Mouse (Mus musculus) heart, embryonic 11.5 days (tissue): ENCODE results near the gene Srgap3. TPM values are rescaled to one million over a fixed set of nuclear protein-coding genes. Genes with fewer than 3 reads are reported as not detected.
A peak's percentile ranks its signal among the peaks of the same experiment; 100 is the strongest.
"Not testable (repeated sequence)": the region's sequence is repeated elsewhere in the genome, so short reads cannot be mapped to it uniquely, and the experiment has no call there.

Experiments
- ATAC-seq: fragments of 200-750 bp; cut with Nextera tagmentation; replicated peaks from 2 replicates; pipeline ENCODE4 v1.8.0; 2017; ENCODE audit warnings: moderate library complexity; ENCODE audit not compliant: insufficient number of reproducible peaks, low FRiP score, low TSS enrichment
- H3K27ac ChIP-seq: fragments of 300-500 bp; sonication (generic); 2 replicates; pipeline ENCODE4 v1.5.1; 2014; ENCODE audit warnings: mild to moderate bottlenecking, low read depth, low read length
- H3K27me3 ChIP-seq: fragments of 300-500 bp; sonication (generic); 2 replicates; pipeline ENCODE4 v1.6.1; 2014; ENCODE audit warnings: mild to moderate bottlenecking, low read length, mixed read lengths; ENCODE audit not compliant: control insufficient read depth, insufficient read depth
- H3K36me3 ChIP-seq: fragments of 300-500 bp; sonication (generic); 2 replicates; pipeline ENCODE4 v1.6.1; 2014; ENCODE audit warnings: mild to moderate bottlenecking, low read length, moderate library complexity, mixed read lengths; ENCODE audit not compliant: control insufficient read depth, insufficient read depth
- H3K4me1 ChIP-seq: fragments of 300-500 bp; sonication (generic); 2 replicates; pipeline ENCODE4 v1.6.1; 2014; ENCODE audit warnings: low read length; ENCODE audit not compliant: control insufficient read depth, insufficient read depth
- H3K4me2 ChIP-seq: fragments of 300-500 bp; sonication (generic); 2 replicates; pipeline ENCODE4 v1.6.1; 2014; ENCODE audit warnings: mild to moderate bottlenecking, moderate library complexity
- H3K4me3 ChIP-seq: fragments of 300-500 bp; sonication (generic); 2 replicates; pipeline ENCODE4 v1.5.1; 2014; ENCODE audit warnings: low read depth, low read length
- H3K9ac ChIP-seq: fragments of 300-500 bp; sonication (generic); 2 replicates; pipeline ENCODE4 v1.6.1; 2014; ENCODE audit warnings: mild to moderate bottlenecking, low read depth, low read length, moderate library complexity
- H3K9me3 ChIP-seq: fragments of 300-500 bp; sonication (generic); replicated peaks from 2 replicates; pipeline ENCODE4 v1.6.1; 2016; ENCODE audit warnings: low read length; ENCODE audit not compliant: control insufficient read depth
- WGBS: fragments of 180-500 bp; shearing (Covaris S2); extraction: QIAGEN DNeasy Blood & Tissue Kit; methylation state at CpG from one replicate; pipeline ENCODE4 v1.1.7; 2014; ENCODE audit not compliant: insufficient replicate concordance; 5-methylcytosine and 5-hydroxymethylcytosine counted together
- polyA plus RNA-seq: library from polyadenylated mRNA; unstranded; fragments of >200 nt; fragmentation: Nextera tagmentation; extraction: Ambion mirVana; gene quantifications from 2 replicates; pipeline ENCODE4 v1.2.1, GENCODE M21; 2014

The Srgap3 gene
- polyA plus RNA-seq, 1 experiment from 2014 or later = 1.2 TPM

GRCm38 (mm10) chr6:112713951-112714350 lies 233.1 kb downstream of the Srgap3 start:
- 69% methylated on average over 3 of the region's 3 CpGs for WGBS
- H3K4me3 ChIP-seq = no peak overlapping the region
- H3K27me3 ChIP-seq = no peaks in the 10 kb centered on the region
- H3K9me3 ChIP-seq = no peaks in the 10 kb centered on the region
- H3K4me2 ChIP-seq = no peak overlapping the region
- no peaks in the 10 kb centered on the region for H3K36me3 ChIP-seq
- no peaks in the 10 kb centered on the region for H3K4me1 ChIP-seq
- H3K27ac ChIP-seq = no peak overlapping the region
- ATAC-seq = no peak
- H3K9ac ChIP-seq = no peak overlapping the region

GRCm38 (mm10) chr6:112702296-112702695 lies 244.8 kb downstream of the Srgap3 start:
- not testable (repeated sequence) for ATAC-seq, H3K27ac ChIP-seq, H3K4me2 ChIP-seq, H3K36me3 ChIP-seq, H3K27me3 ChIP-seq, H3K9ac ChIP-seq, H3K4me1 ChIP-seq, H3K4me3 ChIP-seq, H3K9me3 ChIP-seq
- WGBS = 77% methylated on average over 4 of the region's 4 CpGs

DNA sequence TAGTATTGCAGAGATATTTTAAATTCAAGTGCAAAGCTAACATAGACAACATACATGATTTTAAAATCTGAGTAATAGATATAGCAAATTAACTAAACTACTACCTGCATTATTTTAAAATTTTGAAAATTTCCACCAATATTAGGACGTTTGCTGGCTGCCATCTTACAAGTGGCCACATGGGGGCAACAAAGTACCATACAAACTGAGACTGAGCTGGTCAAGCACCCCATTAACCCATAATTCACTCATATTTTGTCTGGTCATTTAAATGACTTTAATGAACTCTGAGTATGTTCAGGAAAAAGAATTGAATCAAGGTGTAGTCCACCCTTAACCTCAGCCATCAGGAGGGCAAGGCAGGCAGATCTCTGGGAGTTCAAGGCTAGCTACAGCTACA lies 246.7 kb downstream of the Srgap3 start:
- Histone ChIP-seq H3K9me3 (no peaks in the 10 kb centered on the region), H3K36me3 (no peaks in the 10 kb centered on the region), H3K4me1 (peaks cover 3% of the 10 kb centered on the region; the same call in 1 of the 2 replicates), H3K4me3 (no peak overlapping the region), H3K27ac (no peak overlapping the region), H3K4me2 (no peak overlapping the region), H3K27me3 (0 out of 2 replicates have a peak, but pooled peaks cover 6% of the 10 kb centered on the region), H3K9ac (no peak overlapping the region)
- ATAC-seq = no peak
- 0% methylated on average over 1 of the region's 1 CpGs for WGBS

DNA sequence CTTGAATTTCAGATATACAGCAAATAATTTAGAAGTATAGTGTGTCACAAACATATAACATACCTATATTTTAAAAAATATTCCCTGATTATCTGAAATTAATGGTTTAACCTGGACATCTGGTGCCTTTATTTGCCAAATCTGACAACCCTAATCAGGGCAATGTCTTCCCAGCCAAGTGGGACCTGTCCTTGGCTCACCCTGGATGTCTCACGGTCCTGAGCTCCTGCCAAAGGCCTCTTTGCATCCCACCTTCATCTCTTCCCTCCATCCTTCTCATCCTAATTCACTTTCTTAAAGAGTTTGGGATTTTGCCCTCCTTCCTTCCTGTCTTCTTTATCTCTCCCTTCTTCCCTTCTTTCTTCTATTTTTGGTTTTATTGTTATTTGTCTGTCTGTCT lies 248.0 kb downstream of the Srgap3 start:
- peaks cover 3% of the 10 kb centered on the region; the same call in 1 of the 2 replicates for H3K4me1 ChIP-seq
- no peak overlapping the region for H3K4me3 ChIP-seq
- H3K27ac ChIP-seq = no peak overlapping the region
- H3K27me3 ChIP-seq = 0 out of 2 replicates have a peak, but pooled peaks cover 6% of the 10 kb centered on the region
- no peak for ATAC-seq
- no peak overlapping the region for H3K4me2 ChIP-seq
- no peaks in the 10 kb centered on the region for H3K36me3 ChIP-seq
- H3K9me3 ChIP-seq = no peaks in the 10 kb centered on the region
- 54% methylated on average over 1 of the region's 1 CpGs for WGBS
- no peak overlapping the region for H3K9ac ChIP-seq

GRCm38 (mm10) chr6:112696056-112696950 lies 250.8 kb downstream of the Srgap3 start, which contains the start of gene Rad18:
Gene Rad18 (minus strand): TSS chr6:112696686.
- Histone ChIP-seq H3K4me1 (peaks cover 3% of the 10 kb centered on the region; the same call in 1 of the 2 replicates), H3K9me3 (no peaks in the 10 kb centered on the region), H3K27ac (peak within 1 kb of the TSS; percentile 62; the same call in 1 of the 2 replicates), H3K36me3 (no peaks in the 10 kb centered on the region), H3K4me3 (peak within 1 kb of the TSS; percentile 77), H3K27me3 (0 out of 2 replicates have a peak, but pooled peaks cover 6% of the 10 kb centered on the region), H3K9ac (peak within 1 kb of the TSS; percentile 91), H3K4me2 (peak within 1 kb of the TSS; percentile 67)
- under 1% methylated on average over 77 of the region's 77 CpGs for WGBS
- peak; percentile 93 for ATAC-seq

DNA sequence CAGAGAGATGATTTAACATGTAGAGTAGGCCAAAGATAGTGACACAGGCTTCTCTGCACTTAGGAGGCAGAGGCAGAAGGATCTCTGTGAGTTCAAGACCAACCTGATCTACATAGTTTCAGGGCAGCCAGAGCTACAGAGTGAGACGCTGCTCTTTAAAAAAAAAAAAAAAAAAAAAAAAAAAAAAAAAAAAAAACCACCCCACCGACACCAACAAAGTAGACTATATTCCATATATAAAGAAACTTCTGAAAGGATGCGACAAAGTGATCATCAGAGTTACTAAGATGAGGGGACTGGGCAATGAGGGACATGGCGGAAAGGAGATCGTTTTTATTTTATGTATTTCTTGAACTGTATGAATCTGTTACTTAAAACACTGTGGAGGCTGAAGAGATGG lies 252.6 kb downstream of the Srgap3 start:
- no peak overlapping the region for H3K27ac ChIP-seq
- H3K9ac ChIP-seq = no peak overlapping the region
- ATAC-seq = no peak
- H3K27me3 ChIP-seq = 0 out of 2 replicates have a peak, but pooled peaks cover 6% of the 10 kb centered on the region
- 95% methylated on average over 5 of the region's 5 CpGs for WGBS
- no peaks in the 10 kb centered on the region for H3K9me3 ChIP-seq
- no peak overlapping the region for H3K4me3 ChIP-seq
- peaks cover 3% of the 10 kb centered on the region; the same call in 1 of the 2 replicates for H3K4me1 ChIP-seq
- H3K36me3 ChIP-seq = no peaks in the 10 kb centered on the region
- H3K4me2 ChIP-seq = no peak overlapping the region

GRCm38 (mm10) chr6:112691523-112691922 lies 255.5 kb downstream of the Srgap3 start:
- H3K4me1 ChIP-seq = peaks cover 3% of the 10 kb centered on the region; the same call in 1 of the 2 replicates
- H3K27me3 ChIP-seq = no peaks in the 10 kb centered on the region
- no peak overlapping the region for H3K4me2 ChIP-seq
- ATAC-seq = no peak
- H3K4me3 ChIP-seq = no peak overlapping the region
- no peak overlapping the region for H3K9ac ChIP-seq
- H3K36me3 ChIP-seq = no peaks in the 10 kb centered on the region
- no peak overlapping the region for H3K27ac ChIP-seq
- H3K9me3 ChIP-seq = no peaks in the 10 kb centered on the region
- 91% methylated on average over 1 of the region's 1 CpGs for WGBS

GRCm38 (mm10) chr6:112688033-112688432 lies 259.0 kb downstream of the Srgap3 start:
- Histone ChIP-seq H3K9ac (no peak overlapping the region), H3K4me1 (no peaks in the 10 kb centered on the region), H3K4me2 (no peak overlapping the region), H3K9me3 (no peaks in the 10 kb centered on the region), H3K4me3 (no peak overlapping the region), H3K27ac (no peak overlapping the region), H3K27me3 (no peaks in the 10 kb centered on the region), H3K36me3 (no peaks in the 10 kb centered on the region)
- no peak for ATAC-seq
- WGBS = 94% methylated on average over 3 of the region's 3 CpGs
